Mouse (Mus musculus) heart, embryonic 11.5 days (tissue): Measurements from ENCODE around the gene Chd6. TPM values are rescaled to one million over a fixed set of nuclear protein-coding genes. Genes with fewer than 3 reads are reported as not detected.

Experiments used
- ATAC-seq: fragments of 200-750 bp; cut with Nextera tagmentation; replicated peaks from 2 replicates; pipeline ENCODE4 v1.8.0; 2017; ENCODE audit warnings: moderate library complexity; ENCODE audit not compliant: insufficient number of reproducible peaks, low FRiP score, low TSS enrichment
- H3K27ac ChIP-seq: fragments of 300-500 bp; sonication (generic); 2 replicates; pipeline ENCODE4 v1.5.1; 2014; ENCODE audit warnings: mild to moderate bottlenecking, low read depth, low read length
- H3K27me3 ChIP-seq: fragments of 300-500 bp; sonication (generic); 2 replicates; pipeline ENCODE4 v1.6.1; 2014; ENCODE audit warnings: mild to moderate bottlenecking, low read length, mixed read lengths; ENCODE audit not compliant: control insufficient read depth, insufficient read depth
- H3K36me3 ChIP-seq: fragments of 300-500 bp; sonication (generic); 2 replicates; pipeline ENCODE4 v1.6.1; 2014; ENCODE audit warnings: mild to moderate bottlenecking, low read length, moderate library complexity, mixed read lengths; ENCODE audit not compliant: control insufficient read depth, insufficient read depth
- H3K4me1 ChIP-seq: fragments of 300-500 bp; sonication (generic); 2 replicates; pipeline ENCODE4 v1.6.1; 2014; ENCODE audit warnings: low read length; ENCODE audit not compliant: control insufficient read depth, insufficient read depth
- H3K4me2 ChIP-seq: fragments of 300-500 bp; sonication (generic); 2 replicates; pipeline ENCODE4 v1.6.1; 2014; ENCODE audit warnings: mild to moderate bottlenecking, moderate library complexity
- H3K4me3 ChIP-seq: fragments of 300-500 bp; sonication (generic); 2 replicates; pipeline ENCODE4 v1.5.1; 2014; ENCODE audit warnings: low read depth, low read length
- H3K9ac ChIP-seq: fragments of 300-500 bp; sonication (generic); 2 replicates; pipeline ENCODE4 v1.6.1; 2014; ENCODE audit warnings: mild to moderate bottlenecking, low read depth, low read length, moderate library complexity
- H3K9me3 ChIP-seq: fragments of 300-500 bp; sonication (generic); replicated peaks from 2 replicates; pipeline ENCODE4 v1.6.1; 2016; ENCODE audit warnings: low read length; ENCODE audit not compliant: control insufficient read depth
- WGBS: fragments of 180-500 bp; shearing (Covaris S2); extraction: QIAGEN DNeasy Blood & Tissue Kit; methylation state at CpG from one replicate; pipeline ENCODE4 v1.1.7; 2014; ENCODE audit not compliant: insufficient replicate concordance; 5-methylcytosine and 5-hydroxymethylcytosine counted together
- polyA plus RNA-seq: library from polyadenylated mRNA; unstranded; fragments of >200 nt; fragmentation: Nextera tagmentation; extraction: Ambion mirVana; gene quantifications from 2 replicates; pipeline ENCODE4 v1.2.1, GENCODE M21; 2014

The Chd6 gene
- polyA plus RNA-seq, 1 experiment from 2014 or later: 25.0 TPM

GRCm38 (mm10) chr2:161128367-161129111 is 19.7 kb upstream of the Chd6 start:
- ATAC-seq: no peak
- no peak overlapping the region for H3K9ac ChIP-seq
- WGBS: 67% methylated on average over 10 of the region's 10 CpGs

GRCm38 (mm10) chr2:161112011-161112410 is 3.1 kb upstream of the Chd6 start:
- ATAC-seq: no peak
- Histone ChIP-seq H3K27me3 (no peaks in the 10 kb centered on the region), H3K9ac (no peak overlapping the region), H3K27ac (no peak overlapping the region), H3K36me3 (no peaks in the 10 kb centered on the region), H3K9me3 (no peaks in the 10 kb centered on the region), H3K4me2 (no peak overlapping the region), H3K4me1 (0 out of 2 replicates have a peak, but pooled peaks cover 5% of the 10 kb centered on the region), H3K4me3 (no peak overlapping the region)
- WGBS: 71% methylated on average over 5 of the region's 5 CpGs

More at GRCm38 (mm10) chr2:161128367-161129111, 19.7 kb upstream of the Chd6 start:
- Histone ChIP-seq H3K4me2 (no peak overlapping the region), H3K4me3 (no peak overlapping the region), H3K4me1 (no peaks in the 10 kb centered on the region), H3K27ac (no peak overlapping the region), H3K36me3 (no peaks in the 10 kb centered on the region), H3K9me3 (no peaks in the 10 kb centered on the region), H3K27me3 (0 out of 2 replicates have a peak, but pooled peaks cover 2% of the 10 kb centered on the region)

DNA sequence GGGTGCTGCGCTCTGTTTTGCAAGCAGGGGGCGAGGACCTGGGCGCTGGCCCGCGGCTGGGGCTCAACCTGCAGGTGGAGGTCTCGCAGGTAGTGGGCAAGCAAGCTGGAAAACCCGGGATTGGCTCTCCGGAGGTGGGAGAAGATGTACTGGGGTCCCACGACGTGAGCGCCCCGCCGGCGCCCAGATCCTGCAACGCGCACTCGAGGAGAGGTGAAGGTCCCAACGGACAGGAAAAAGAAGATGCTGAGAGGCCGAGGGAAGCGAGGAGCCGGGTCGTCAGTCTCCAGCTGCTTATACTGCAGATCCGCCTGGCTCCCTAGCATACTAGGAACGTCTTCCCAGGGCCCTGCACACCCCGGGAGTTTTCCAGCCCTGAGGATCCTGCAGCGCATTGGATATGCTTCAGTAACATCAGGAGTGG is 535 bp upstream of the Chd6 start:
- no peaks in the 10 kb centered on the region for H3K27me3 ChIP-seq
- WGBS: under 1% methylated on average over 26 of the region's 26 CpGs
- H3K9ac ChIP-seq: peak overlapping the region; percentile 76
- H3K27ac ChIP-seq: peak overlapping the region; percentile 30; the same call in 1 of the 2 replicates
- no peaks in the 10 kb centered on the region for H3K9me3 ChIP-seq
- ATAC-seq: peak; percentile 19; the same call in 1 of the 2 replicates
- H3K4me3 ChIP-seq: peak overlapping the region; percentile 98
- H3K4me2 ChIP-seq: peak overlapping the region; percentile 90
- 0 out of 2 replicates have a peak, but pooled peaks cover 6% of the 10 kb centered on the region for H3K4me1 ChIP-seq
- H3K36me3 ChIP-seq: no peaks in the 10 kb centered on the region

DNA sequence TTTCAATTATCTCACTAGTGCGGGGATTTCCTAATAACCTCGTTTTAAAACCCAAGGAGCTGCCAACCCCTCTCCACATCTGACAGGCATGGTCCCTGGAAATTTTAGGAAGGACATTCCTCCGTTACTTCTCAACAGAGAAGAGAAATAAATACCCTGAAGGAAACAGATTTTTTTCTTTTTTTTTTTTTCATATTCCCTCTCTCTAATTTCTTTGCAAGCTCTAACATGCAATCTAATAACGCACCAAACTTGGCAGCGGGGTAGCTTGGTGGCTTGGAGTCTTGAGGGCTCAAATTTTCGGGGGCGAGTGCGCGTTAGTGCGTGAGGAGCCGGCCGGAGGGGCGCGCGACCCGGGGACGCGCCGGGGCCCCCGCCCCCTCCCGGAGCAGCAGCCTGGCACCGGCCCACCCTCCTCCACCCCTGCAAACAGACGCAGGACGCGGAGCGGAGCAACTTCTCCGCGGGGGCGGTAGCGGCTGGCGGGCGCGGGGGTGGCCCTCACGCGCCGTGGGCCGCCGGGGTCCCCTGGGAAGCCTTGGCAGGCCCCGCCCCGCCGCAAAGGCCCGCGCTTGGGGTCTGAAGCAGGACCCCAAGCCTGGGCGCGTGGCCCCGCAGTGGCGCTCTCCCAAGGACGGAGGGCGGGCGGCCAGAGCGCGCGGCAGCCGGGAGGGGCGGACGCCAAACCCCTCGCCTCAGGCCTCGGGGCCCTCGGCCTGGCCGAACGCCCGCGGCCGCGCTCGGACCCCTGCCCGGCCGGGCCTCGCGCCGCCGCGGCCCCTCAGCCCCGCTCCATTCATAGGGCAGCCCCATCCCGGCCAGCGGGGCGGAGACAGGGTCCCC is 569 bp downstream of the Chd6 start:
- H3K27ac ChIP-seq: peak overlapping the region; percentile 98
- under 1% methylated on average over 67 of the region's 77 CpGs for WGBS
- no peaks in the 10 kb centered on the region for H3K27me3 ChIP-seq
- no peaks in the 10 kb centered on the region for H3K36me3 ChIP-seq
- H3K4me3 ChIP-seq: peak overlapping the region; percentile 98
- ATAC-seq: peak; percentile 72
- H3K9me3 ChIP-seq: no peaks in the 10 kb centered on the region
- H3K4me2 ChIP-seq: peak overlapping the region; percentile 90
- peaks cover 12% of the 10 kb centered on the region; the same call in 1 of the 2 replicates for H3K4me1 ChIP-seq
- H3K9ac ChIP-seq: peak overlapping the region; percentile 98

DNA sequence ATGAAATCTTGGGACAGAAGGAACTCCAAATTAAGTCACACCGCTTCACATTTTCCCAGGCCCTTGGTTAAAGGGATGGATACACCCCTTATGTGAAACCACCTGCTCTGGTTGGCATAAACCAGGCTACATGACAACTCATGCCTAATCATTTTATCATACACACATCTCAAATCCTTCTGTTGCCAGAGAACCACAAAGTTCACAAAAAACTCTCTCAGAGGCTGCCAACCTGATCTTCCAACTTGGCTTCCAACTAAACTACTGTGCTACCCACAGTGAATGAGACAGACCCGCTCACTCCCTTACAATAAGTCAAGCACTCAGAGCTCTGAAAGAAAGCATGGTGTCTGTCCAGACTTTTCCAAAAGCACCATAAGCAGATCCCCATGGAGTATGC is 1.6 kb downstream of the Chd6 start:
- Histone ChIP-seq H3K27ac (no peak overlapping the region), H3K4me1 (peaks cover 12% of the 10 kb centered on the region; the same call in 1 of the 2 replicates), H3K9me3 (no peaks in the 10 kb centered on the region), H3K9ac (no peak overlapping the region), H3K4me2 (peak overlapping the region; percentile 90; the same call in 1 of the 2 replicates), H3K36me3 (no peaks in the 10 kb centered on the region), H3K4me3 (no peak overlapping the region), H3K27me3 (no peaks in the 10 kb centered on the region)
- WGBS: 88% methylated on average over 2 of the region's 2 CpGs
- ATAC-seq: no peak

- Histone ChIP-seq H3K4me2 (no peak overlapping the region), H3K4me3 (no peak overlapping the region), H3K36me3 (no peaks in the 10 kb centered on the region), H3K9ac (no peak overlapping the region), H3K9me3 (no peaks in the 10 kb centered on the region), H3K27ac (no peak overlapping the region), H3K4me1 (peaks cover 12% of the 10 kb centered on the region; the same call in 1 of the 2 replicates), H3K27me3 (no peaks in the 10 kb centered on the region)
- no peak for ATAC-seq
- 75% methylated on average over 5 of the region's 5 CpGs for WGBS
Observed at GRCm38 (mm10) chr2:161103769-161104168, 5.1 kb downstream of the Chd6 start.

GRCm38 (mm10) chr2:161102102-161102501 is 6.8 kb downstream of the Chd6 start:
- Histone ChIP-seq H3K4me3 (no peak overlapping the region), H3K27me3 (no peaks in the 10 kb centered on the region), H3K4me1 (peaks cover 8% of the 10 kb centered on the region; the same call in 1 of the 2 replicates), H3K9me3 (no peaks in the 10 kb centered on the region), H3K4me2 (no peak overlapping the region), H3K9ac (no peak overlapping the region), H3K27ac (no peak overlapping the region), H3K36me3 (no peaks in the 10 kb centered on the region)
- no peak for ATAC-seq
- 50% methylated on average over 3 of the region's 3 CpGs for WGBS

GRCm38 (mm10) chr2:161097746-161098145 is 11.1 kb downstream of the Chd6 start:
- WGBS: 91% methylated on average over 5 of the region's 5 CpGs

More at GRCm38 (mm10) chr2:161097746-161098145, 11.1 kb downstream of the Chd6 start:
- Histone ChIP-seq H3K9ac (no peak overlapping the region), H3K9me3 (no peaks in the 10 kb centered on the region), H3K4me3 (no peak overlapping the region), H3K27me3 (no peaks in the 10 kb centered on the region), H3K27ac (no peak overlapping the region), H3K36me3 (no peaks in the 10 kb centered on the region), H3K4me1 (0 out of 2 replicates have a peak, but pooled peaks cover 5% of the 10 kb centered on the region), H3K4me2 (no peak overlapping the region)
- ATAC-seq: no peak
